Mouse (Mus musculus): ENCODE measurements around the gene Zfp609. TPM values are rescaled to one million over a fixed set of nuclear protein-coding genes. Genes with fewer than 3 reads are reported as not detected.
"Not testable (repeated sequence)": the region's sequence is repeated elsewhere in the genome, so short reads cannot be mapped to it uniquely, and the experiment has no call there.

Zfp609 gene
- polyA plus RNA-seq, 1 experiment from 2014 or later = 9.2 TPM

GRCm38 (mm10) chr9:65661493-65661892, 165.9 kb downstream of the Zfp609 start:
- H3K4me3 ChIP-seq (replicated peaks; ENCODE audit: low read depth, low read length) = no peak overlapping the region
- no peaks in the 10 kb centered on the region for H3K36me3 ChIP-seq (ENCODE audit: control insufficient read depth, insufficient read depth, low read length)
- H3K9me3 ChIP-seq (ENCODE audit: control insufficient read depth, low read length) = no peaks in the 10 kb centered on the region
- 43% methylated on average over 1 of the region's 1 CpGs for WGBS
- H3K4me1 ChIP-seq (ENCODE audit: control insufficient read depth, insufficient read depth, low read length) = no peaks in the 10 kb centered on the region
- no peak overlapping the region for H3K9ac ChIP-seq (replicated peaks; ENCODE audit: low read length)
- ATAC-seq (ENCODE audit: low FRiP score, low TSS enrichment) = no peak
- DNase-seq = no peak
- H3K27me3 ChIP-seq (ENCODE audit: control insufficient read depth, insufficient read depth, low read length) = no peaks in the 10 kb centered on the region
- no peak overlapping the region for H3K27ac ChIP-seq (replicated peaks; ENCODE audit: low read depth, low read length)
- H3K4me2 ChIP-seq (ENCODE audit: low read length) = no peak overlapping the region

GRCm38 (mm10) chr9:65661029-65661428, 166.3 kb downstream of the Zfp609 start:
- WGBS = 61% methylated on average over 5 of the region's 5 CpGs
- H3K4me2 ChIP-seq (ENCODE audit: low read length) = no peak overlapping the region
- H3K4me3 ChIP-seq (replicated peaks; ENCODE audit: low read depth, low read length) = no peak overlapping the region
- ATAC-seq (ENCODE audit: low FRiP score, low TSS enrichment) = no peak
- no peaks in the 10 kb centered on the region for H3K4me1 ChIP-seq (ENCODE audit: control insufficient read depth, insufficient read depth, low read length)
- H3K9me3 ChIP-seq (ENCODE audit: control insufficient read depth, low read length) = no peaks in the 10 kb centered on the region
- no peak overlapping the region for H3K27ac ChIP-seq (replicated peaks; ENCODE audit: low read depth, low read length)
- no peak overlapping the region for H3K9ac ChIP-seq (replicated peaks; ENCODE audit: low read length)
- no peaks in the 10 kb centered on the region for H3K36me3 ChIP-seq (ENCODE audit: control insufficient read depth, insufficient read depth, low read length)
- DNase-seq = no peak
- H3K27me3 ChIP-seq (ENCODE audit: control insufficient read depth, insufficient read depth, low read length) = no peaks in the 10 kb centered on the region

GRCm38 (mm10) chr9:65657218-65657617, 170.1 kb downstream of the Zfp609 start:
- DNase-seq (no peak), ATAC-seq (ENCODE audit: low FRiP score, low TSS enrichment) (no peak)
- H3K4me3 ChIP-seq (replicated peaks; ENCODE audit: low read depth, low read length) = no peak overlapping the region
- WGBS = 78% methylated on average over 3 of the region's 3 CpGs
- H3K4me2 ChIP-seq (ENCODE audit: low read length) = no peak overlapping the region
- no peak overlapping the region for H3K27ac ChIP-seq (replicated peaks; ENCODE audit: low read depth, low read length)
- H3K9me3 ChIP-seq (ENCODE audit: control insufficient read depth, low read length) = no peaks in the 10 kb centered on the region
- H3K4me1 ChIP-seq (ENCODE audit: control insufficient read depth, insufficient read depth, low read length) = no peaks in the 10 kb centered on the region
- no peaks in the 10 kb centered on the region for H3K27me3 ChIP-seq (ENCODE audit: control insufficient read depth, insufficient read depth, low read length)
- no peaks in the 10 kb centered on the region for H3K36me3 ChIP-seq (ENCODE audit: control insufficient read depth, insufficient read depth, low read length)
- H3K9ac ChIP-seq (replicated peaks; ENCODE audit: low read length) = no peak overlapping the region

GRCm38 (mm10) chr9:65655540-65655939, 171.8 kb downstream of the Zfp609 start:
- H3K9ac ChIP-seq (replicated peaks; ENCODE audit: low read length) = no peak overlapping the region
- DNase-seq (no peak), ATAC-seq (ENCODE audit: low FRiP score, low TSS enrichment) (no peak)
- no peaks in the 10 kb centered on the region for H3K9me3 ChIP-seq (ENCODE audit: control insufficient read depth, low read length)
- H3K4me3 ChIP-seq (replicated peaks; ENCODE audit: low read depth, low read length) = no peak overlapping the region
- H3K4me1 ChIP-seq (ENCODE audit: control insufficient read depth, insufficient read depth, low read length) = no peaks in the 10 kb centered on the region
- H3K4me2 ChIP-seq (ENCODE audit: low read length) = no peak overlapping the region
- H3K27ac ChIP-seq (replicated peaks; ENCODE audit: low read depth, low read length) = no peak overlapping the region
- 91% methylated on average over 8 of the region's 8 CpGs for WGBS
- H3K36me3 ChIP-seq (ENCODE audit: control insufficient read depth, insufficient read depth, low read length) = no peaks in the 10 kb centered on the region
- H3K27me3 ChIP-seq (ENCODE audit: control insufficient read depth, insufficient read depth, low read length) = no peaks in the 10 kb centered on the region

GRCm38 (mm10) chr9:65654700-65655237, 172.6 kb downstream of the Zfp609 start:
- Histone ChIP-seq H3K9ac (replicated peaks; ENCODE audit: low read length) (no peak overlapping the region), H3K9me3 (ENCODE audit: control insufficient read depth, low read length) (no peaks in the 10 kb centered on the region), H3K4me2 (ENCODE audit: low read length) (no peak overlapping the region), H3K36me3 (ENCODE audit: control insufficient read depth, insufficient read depth, low read length) (no peaks in the 10 kb centered on the region), H3K4me3 (replicated peaks; ENCODE audit: low read depth, low read length) (no peak overlapping the region), H3K4me1 (ENCODE audit: control insufficient read depth, insufficient read depth, low read length) (no peaks in the 10 kb centered on the region), H3K27me3 (ENCODE audit: control insufficient read depth, insufficient read depth, low read length) (no peaks in the 10 kb centered on the region), H3K27ac (replicated peaks; ENCODE audit: low read depth, low read length) (no peak overlapping the region)
- 86% methylated on average over 3 of the region's 3 CpGs for WGBS
- ATAC-seq (ENCODE audit: low FRiP score, low TSS enrichment) (no peak), DNase-seq (no peak)

GRCm38 (mm10) chr9:65653741-65654140, 173.6 kb downstream of the Zfp609 start:
- no peaks in the 10 kb centered on the region for H3K27me3 ChIP-seq (ENCODE audit: control insufficient read depth, insufficient read depth, low read length)
- no peaks in the 10 kb centered on the region for H3K36me3 ChIP-seq (ENCODE audit: control insufficient read depth, insufficient read depth, low read length)
- no peak overlapping the region for H3K4me3 ChIP-seq (replicated peaks; ENCODE audit: low read depth, low read length)
- DNase-seq (no peak), ATAC-seq (ENCODE audit: low FRiP score, low TSS enrichment) (no peak)
- H3K9me3 ChIP-seq (ENCODE audit: control insufficient read depth, low read length) = no peaks in the 10 kb centered on the region
- no peak overlapping the region for H3K9ac ChIP-seq (replicated peaks; ENCODE audit: low read length)
- WGBS = 95% methylated on average over 4 of the region's 4 CpGs
- no peak overlapping the region for H3K4me2 ChIP-seq (ENCODE audit: low read length)
- H3K27ac ChIP-seq (replicated peaks; ENCODE audit: low read depth, low read length) = no peak overlapping the region
- H3K4me1 ChIP-seq (ENCODE audit: control insufficient read depth, insufficient read depth, low read length) = no peaks in the 10 kb centered on the region

GRCm38 (mm10) chr9:65651957-65652356, 175.4 kb downstream of the Zfp609 start:
- not testable (repeated sequence) for H3K27ac ChIP-seq (replicated peaks; ENCODE audit: low read depth, low read length); DNase-seq; H3K9ac ChIP-seq (replicated peaks; ENCODE audit: low read length); H3K4me2 ChIP-seq (ENCODE audit: low read length); H3K9me3 ChIP-seq (ENCODE audit: control insufficient read depth, low read length); H3K36me3 ChIP-seq (ENCODE audit: control insufficient read depth, insufficient read depth, low read length); ATAC-seq (ENCODE audit: low FRiP score, low TSS enrichment); H3K4me1 ChIP-seq (ENCODE audit: control insufficient read depth, insufficient read depth, low read length); H3K27me3 ChIP-seq (ENCODE audit: control insufficient read depth, insufficient read depth, low read length); H3K4me3 ChIP-seq (replicated peaks; ENCODE audit: low read depth, low read length)
- WGBS = 97% methylated on average over 1 of the region's 1 CpGs

- DNase-seq (no peak), ATAC-seq (ENCODE audit: low FRiP score, low TSS enrichment) (no peak)
- Histone ChIP-seq H3K9ac (replicated peaks; ENCODE audit: low read length) (no peak overlapping the region), H3K9me3 (ENCODE audit: control insufficient read depth, low read length) (no peaks in the 10 kb centered on the region), H3K4me1 (ENCODE audit: control insufficient read depth, insufficient read depth, low read length) (no peaks in the 10 kb centered on the region), H3K36me3 (ENCODE audit: control insufficient read depth, insufficient read depth, low read length) (no peaks in the 10 kb centered on the region), H3K27ac (replicated peaks; ENCODE audit: low read depth, low read length) (no peak overlapping the region), H3K27me3 (ENCODE audit: control insufficient read depth, insufficient read depth, low read length) (no peaks in the 10 kb centered on the region), H3K4me2 (ENCODE audit: low read length) (no peak overlapping the region), H3K4me3 (replicated peaks; ENCODE audit: low read depth, low read length) (no peak overlapping the region)
- 46% methylated on average over 1 of the region's 1 CpGs for WGBS
Observed at GRCm38 (mm10) chr9:65649997-65650396, 177.4 kb downstream of the Zfp609 start.

- no peaks in the 10 kb centered on the region for H3K9me3 ChIP-seq (ENCODE audit: control insufficient read depth, low read length)
- no peaks in the 10 kb centered on the region for H3K4me1 ChIP-seq (ENCODE audit: control insufficient read depth, insufficient read depth, low read length)
- H3K36me3 ChIP-seq (ENCODE audit: control insufficient read depth, insufficient read depth, low read length) = no peaks in the 10 kb centered on the region
- no peak overlapping the region for H3K9ac ChIP-seq (replicated peaks; ENCODE audit: low read length)
- H3K4me2 ChIP-seq (ENCODE audit: low read length) = no peak overlapping the region
- no peaks in the 10 kb centered on the region for H3K27me3 ChIP-seq (ENCODE audit: control insufficient read depth, insufficient read depth, low read length)
- no peak overlapping the region for H3K4me3 ChIP-seq (replicated peaks; ENCODE audit: low read depth, low read length)
- DNase-seq = no peak
- no peak for ATAC-seq (ENCODE audit: low FRiP score, low TSS enrichment)
- 95% methylated on average over 13 of the region's 13 CpGs for WGBS
- H3K27ac ChIP-seq (replicated peaks; ENCODE audit: low read depth, low read length) = no peak overlapping the region
Observed at GRCm38 (mm10) chr9:65648730-65649129, 178.6 kb downstream of the Zfp609 start.

Measured in midbrain, embryonic 14.5 days (tissue).